Mouse (Mus musculus): ENCODE measurements at regions not wholly inside any gene's neighbourhood (a gene's known extent, or its start where the extent isn't known, plus 50 kb on each side); places are given as distances from the start of the nearest gene placed in this dataset.

- no peak for DNase-seq (ENCODE audit: low spot score in 2 of 2)
Measured at GRCm38 (mm10) chr1:98192671-98193070, 97.2 kb upstream of the Pam start.

GRCm38 (mm10) chr1:98192044-98192484 is 96.6 kb upstream of the Pam start:
- DNase-seq (ENCODE audit: low spot score in 2 of 2), result no peak

DNA sequence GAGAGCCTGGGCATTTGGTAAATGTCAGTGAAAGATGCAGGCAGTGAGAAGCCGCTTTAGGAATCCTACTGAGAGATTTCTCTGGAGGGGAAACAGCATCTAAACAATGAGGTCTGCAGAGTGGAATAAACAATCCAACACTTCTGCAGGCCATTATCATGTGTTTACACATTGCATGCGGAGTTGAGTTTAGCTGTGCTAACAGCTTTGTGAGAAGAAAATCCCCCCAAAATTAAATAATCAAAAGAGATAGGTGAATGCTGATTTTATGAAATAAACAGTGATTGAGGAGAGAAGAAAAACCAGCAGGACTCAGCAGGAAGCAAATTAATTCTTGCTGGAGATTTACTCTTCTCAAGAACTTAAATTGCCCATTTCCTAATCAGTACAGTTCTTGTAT is 95.9 kb upstream of the Pam start:
- DNase-seq (ENCODE audit: low spot score in 2 of 2), result no peak

GRCm38 (mm10) chr1:98190741-98191140 is 95.3 kb upstream of the Pam start:
- DNase-seq (ENCODE audit: low spot score in 2 of 2), result no peak

DNA sequence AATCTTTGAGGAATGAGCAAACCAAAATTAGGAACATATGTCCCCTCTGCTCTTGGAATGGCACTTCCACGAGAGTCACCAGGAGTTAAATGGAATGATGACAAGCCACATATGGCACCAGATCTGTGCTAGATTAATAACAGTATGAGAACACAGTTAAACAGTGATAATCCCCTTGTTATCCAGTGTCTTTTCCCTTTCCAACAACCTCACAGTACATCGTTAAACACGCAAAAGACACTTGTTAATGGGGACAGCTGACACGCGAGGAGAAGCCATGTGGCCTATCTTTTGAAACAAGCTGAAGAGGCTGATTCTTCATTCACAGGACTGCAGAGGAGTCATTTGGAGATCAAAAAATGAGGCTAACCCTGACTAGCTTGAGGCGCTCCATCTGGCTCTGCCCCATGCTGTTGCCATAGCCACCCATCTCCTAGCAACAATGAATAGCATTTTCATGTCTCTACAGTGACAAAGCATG is 94.6 kb upstream of the Pam start:
- no peak for DNase-seq (ENCODE audit: low spot score in 2 of 2)

DNA sequence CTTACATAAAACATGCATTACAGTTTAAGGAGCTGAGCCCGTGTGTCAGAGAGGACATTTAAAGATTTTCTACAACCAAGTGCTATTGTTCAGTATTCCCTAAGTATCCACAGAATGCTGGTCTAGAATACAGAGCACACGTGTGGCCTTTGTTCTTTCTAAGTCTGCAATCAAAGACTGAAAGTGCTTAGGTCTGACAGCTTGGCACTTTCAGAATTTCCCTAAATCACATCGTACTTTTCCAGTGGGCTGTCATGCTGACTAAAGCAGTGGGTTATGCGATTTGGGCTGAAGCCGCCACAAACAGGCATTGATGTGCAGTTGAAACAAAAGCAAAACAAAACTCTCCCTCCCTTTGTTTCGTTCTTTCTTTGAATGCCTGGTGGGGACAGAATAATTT is 84.9 kb upstream of the Pam start:
- DNase-seq (ENCODE audit: low spot score in 2 of 2), result no peak

- DNase-seq (ENCODE audit: low spot score in 2 of 2), result peak; percentile 13 to 22
Measured at GRCm38 (mm10) chr1:98179030-98179429, 83.6 kb upstream of the Pam start.

DNA sequence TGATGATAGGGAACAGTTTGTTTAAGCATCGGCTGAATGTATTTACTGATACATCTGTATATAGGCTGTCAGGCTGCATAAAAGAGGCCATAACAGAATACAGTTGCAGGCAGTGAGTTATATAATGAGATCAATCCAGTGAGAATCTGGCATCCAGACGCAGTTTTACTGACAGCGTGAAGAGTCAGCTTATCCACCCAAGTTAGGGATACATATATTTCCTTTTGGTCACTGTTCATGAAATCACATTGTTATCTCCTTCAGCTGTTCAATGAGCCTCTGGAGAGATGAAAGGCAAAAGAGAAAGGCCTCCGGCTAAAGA is 79.3 kb upstream of the Pam start:
- DNase-seq (ENCODE audit: low spot score in 2 of 2), result no peak

DNA sequence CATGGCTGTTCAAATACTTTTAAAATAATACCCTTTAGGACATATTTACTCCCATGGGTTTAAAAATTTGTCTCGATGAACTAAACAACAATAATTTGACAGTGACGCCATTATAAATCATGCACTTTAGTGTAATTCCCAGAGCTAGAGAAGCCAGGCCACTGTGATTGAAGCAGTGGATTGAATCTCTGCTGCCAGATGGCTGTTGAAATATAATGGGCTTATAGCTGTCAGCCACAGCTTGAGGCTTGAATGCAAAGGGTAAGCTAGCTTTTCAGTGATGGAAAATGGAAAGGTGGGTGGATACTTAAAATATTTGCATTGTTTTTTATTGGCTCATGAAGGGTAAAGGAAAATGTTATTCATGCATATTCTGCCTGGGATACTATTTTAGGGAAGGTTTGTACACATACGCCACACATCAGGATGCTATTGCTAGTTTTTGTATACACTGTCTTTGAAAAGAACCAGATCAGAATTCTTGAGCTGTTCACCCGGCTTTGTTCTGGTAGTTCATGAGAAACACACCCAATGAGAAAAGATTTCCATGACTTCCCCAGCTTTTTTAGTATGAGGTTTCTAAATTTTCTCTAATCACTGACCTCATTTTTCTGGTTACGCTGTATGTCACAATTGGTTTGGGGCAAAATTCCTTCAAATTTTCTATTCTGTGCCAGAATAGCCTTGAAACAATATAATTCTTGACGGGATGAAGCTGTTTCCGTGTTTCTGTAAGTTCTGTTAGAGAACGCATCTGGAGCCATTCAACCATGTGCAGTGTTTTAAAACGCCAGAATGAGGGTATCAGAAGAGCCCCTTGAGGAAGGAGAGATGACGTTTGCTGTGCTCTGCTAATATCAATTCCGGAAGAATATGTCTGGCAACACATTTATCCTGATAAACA is 78.7 kb upstream of the Pam start:
- no peak for DNase-seq (ENCODE audit: low spot score in 2 of 2)

DNA sequence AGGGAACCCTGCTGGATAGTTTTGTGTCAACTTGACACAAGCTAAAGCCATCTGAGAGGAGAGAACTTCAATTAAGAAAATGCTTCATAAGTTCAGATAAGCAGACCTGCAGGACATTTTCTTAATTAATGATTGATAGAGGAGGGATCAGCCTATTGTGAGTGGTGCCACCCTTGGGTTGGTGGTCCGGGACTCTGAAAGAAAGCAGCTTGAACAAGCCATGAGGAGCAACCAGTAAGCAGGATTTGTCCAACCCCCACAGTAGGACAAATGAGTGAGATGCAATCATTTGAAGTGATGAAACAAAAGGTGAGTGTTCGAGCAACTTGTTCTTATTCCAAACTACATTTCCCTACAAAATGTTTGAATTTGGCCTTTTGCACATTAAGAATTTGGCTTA is 78.0 kb upstream of the Pam start:
- no peak for DNase-seq (ENCODE audit: low spot score in 2 of 2)

- peak in 1 of 2 experiments; percentile 5 for DNase-seq (ENCODE audit: low spot score in 2 of 2)
Measured at GRCm38 (mm10) chr1:98171291-98171690, 75.8 kb upstream of the Pam start.

DNA sequence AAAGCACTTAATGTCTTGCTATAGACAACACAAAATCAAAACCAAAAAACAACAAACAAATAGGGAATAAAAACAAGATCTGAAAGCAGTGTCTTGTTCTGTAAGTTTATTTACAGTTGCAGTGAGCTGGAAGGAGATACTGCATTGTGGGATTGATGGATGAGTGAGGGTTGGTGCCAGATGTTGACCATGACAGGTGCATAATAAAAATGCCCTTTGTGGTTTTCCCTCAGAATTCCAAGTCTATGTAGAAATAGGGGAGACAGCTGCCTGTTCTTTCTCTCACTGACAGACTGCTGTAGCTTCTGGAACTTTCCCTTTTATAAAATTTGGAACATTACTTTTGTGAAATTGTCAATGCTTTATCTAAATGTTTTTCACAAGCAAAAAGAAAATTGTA is 73.9 kb upstream of the Pam start:
- DNase-seq (ENCODE audit: low spot score in 2 of 2), result no peak

DNA sequence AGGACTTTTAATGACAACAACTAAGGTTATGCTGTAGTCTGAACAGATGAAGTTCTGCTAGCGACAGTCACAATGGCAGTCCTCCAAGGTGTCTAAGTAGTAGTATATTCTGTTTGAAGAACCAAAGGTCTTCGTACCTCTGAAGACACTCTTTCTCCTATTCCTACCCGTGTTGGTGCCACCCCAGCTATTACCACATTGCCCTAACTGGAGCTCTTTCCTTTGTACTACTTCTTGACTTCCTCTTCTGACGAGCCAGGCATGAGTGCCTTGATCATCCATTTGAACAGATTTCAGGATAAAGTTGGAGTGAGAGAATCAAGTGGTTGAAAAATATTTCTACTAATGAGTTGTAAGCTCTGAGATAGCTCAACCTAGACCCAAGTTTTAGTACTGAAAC is 72.4 kb upstream of the Pam start:
- DNase-seq (ENCODE audit: low spot score in 2 of 2), result no peak

GRCm38 (mm10) chr1:98162639-98162927 is 67.1 kb upstream of the Pam start:
- DNase-seq (ENCODE audit: low spot score in 2 of 2), result no peak

- no peak for DNase-seq (ENCODE audit: low spot score in 2 of 2)
Measured at GRCm38 (mm10) chr1:98161882-98162638, 66.6 kb upstream of the Pam start.

GRCm38 (mm10) chr1:98158969-98159368 is 63.5 kb upstream of the Pam start:
- DNase-seq (ENCODE audit: low spot score in 2 of 2), result no peak

GRCm38 (mm10) chr1:98147361-98147760 is 51.9 kb upstream of the Pam start:
- no peak for DNase-seq (ENCODE audit: low spot score in 2 of 2)
